Mouse (Mus musculus): ENCODE results near the gene Swsap1.
A peak's percentile ranks its signal among the peaks of the same experiment; 100 is the strongest.

Gene Swsap1

DNA sequence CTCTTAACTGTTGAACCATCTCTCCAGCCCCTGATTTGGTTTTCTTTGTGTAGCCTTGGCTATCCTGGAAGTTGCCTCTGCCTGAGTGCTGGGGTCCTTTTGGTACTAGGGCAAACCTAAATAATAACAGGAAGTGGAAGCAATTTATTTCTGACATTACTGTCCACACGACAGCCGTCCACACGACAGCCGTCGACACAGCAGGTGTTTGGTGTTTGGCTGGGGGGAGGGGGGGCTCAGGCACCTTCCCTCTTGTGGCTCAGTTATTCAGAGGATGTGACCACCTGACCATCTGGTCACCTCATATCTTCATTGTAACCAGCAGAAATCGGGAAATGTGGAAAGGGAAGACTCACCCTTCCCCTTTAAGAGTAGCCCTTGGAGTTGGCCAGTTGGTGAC lies 13.3 kb downstream of the Swsap1 start:
- no peak for DNase-seq

GRCm38 (mm10) chr9:21969304-21969703 lies 13.7 kb downstream of the Swsap1 start:
- DNase-seq = no peak

DNA sequence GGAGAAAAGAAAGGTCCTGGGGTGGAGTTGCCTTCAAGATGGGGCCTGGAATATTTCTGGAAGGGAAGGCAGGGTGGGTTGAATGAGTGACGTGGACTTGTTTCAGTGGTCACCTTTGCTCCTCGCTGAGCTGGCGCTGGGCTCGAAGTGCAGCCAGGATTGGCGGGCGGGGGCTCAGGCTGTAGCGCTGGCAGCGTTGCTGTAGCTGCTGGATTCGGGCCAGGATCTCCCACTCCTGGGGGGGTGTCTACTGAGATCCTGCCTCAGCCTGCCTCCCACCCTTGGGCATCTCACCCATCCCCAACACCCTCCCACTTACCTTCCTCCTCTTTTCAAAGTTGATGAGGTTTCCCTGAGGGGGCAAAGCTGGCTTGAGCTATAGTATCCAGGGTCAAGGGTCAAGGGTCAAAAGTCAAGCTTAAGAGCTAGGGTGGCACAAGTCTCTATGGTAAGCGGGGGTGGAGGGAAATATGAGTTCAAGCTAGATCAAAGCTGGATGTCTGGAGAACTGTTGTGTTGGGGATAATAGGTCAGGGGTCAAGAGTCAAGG lies 21.1 kb downstream of the Swsap1 start:
- DNase-seq = no peak

- DNase-seq = no peak
Measured at GRCm38 (mm10) chr9:21977331-21977730, 21.8 kb downstream of the Swsap1 start.

GRCm38 (mm10) chr9:21977972-21978371 lies 22.4 kb downstream of the Swsap1 start:
- peak; percentile 68 for DNase-seq

GRCm38 (mm10) chr9:21978398-21979128 lies 23.0 kb downstream of the Swsap1 start:
- no peak for DNase-seq

DNA sequence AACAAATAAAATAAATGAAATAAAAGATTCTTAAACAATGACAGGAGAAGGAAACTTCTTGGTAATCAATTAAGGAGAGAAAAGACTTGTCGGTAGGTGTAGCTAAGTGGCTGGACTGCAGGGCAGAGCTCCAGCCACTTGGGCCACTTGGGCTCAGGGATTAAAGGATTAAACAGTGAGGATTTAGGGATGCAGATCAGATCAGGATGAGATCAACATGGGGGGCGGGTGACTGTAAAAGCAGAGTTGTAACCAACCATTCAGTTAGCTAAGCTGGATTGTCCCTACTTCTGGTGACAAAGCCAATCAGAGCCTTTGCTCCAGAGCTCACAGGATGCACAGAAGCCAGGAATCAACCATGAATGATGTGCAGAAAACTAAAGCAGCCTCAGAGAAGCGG lies 28.4 kb downstream of the Swsap1 start:
- DNase-seq = no peak

DNA sequence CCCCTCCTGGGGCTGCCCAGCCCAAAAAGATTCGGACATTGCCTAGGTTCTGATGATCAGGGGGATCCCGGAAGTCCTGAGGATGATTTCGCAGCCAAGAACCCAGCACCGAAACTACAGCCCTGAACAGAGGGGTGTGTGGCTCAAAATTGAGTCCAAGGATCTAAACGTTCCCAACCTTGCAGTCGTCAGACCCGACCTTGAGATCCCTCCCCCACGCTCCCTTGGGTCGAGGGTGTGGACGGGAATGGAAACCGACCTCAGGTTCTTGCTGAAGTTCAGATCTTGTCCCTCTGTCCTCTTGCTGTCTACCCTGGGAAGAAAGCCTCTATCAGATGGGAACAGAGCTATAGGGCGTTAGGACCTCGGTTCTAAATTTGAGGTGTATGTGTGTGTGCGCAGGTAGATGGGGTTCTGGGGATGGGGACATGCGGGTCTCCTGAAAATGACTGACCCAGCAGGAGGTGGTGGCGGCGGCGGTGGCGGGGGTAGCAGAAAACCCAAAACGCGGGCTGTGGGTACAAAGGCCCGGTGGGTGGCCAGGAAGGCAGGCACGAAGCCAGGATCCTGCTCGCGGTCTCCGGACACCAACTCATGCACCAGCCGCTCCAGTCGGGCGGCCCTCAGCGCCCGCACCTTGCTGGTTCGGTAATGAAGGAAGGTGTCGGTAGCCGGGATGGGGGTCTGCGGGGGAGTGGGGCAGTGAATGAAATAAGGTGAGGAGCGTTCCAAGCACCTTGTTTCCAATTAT lies 32.2 kb downstream of the Swsap1 start:
- DNase-seq = peak; percentile 73

DNA sequence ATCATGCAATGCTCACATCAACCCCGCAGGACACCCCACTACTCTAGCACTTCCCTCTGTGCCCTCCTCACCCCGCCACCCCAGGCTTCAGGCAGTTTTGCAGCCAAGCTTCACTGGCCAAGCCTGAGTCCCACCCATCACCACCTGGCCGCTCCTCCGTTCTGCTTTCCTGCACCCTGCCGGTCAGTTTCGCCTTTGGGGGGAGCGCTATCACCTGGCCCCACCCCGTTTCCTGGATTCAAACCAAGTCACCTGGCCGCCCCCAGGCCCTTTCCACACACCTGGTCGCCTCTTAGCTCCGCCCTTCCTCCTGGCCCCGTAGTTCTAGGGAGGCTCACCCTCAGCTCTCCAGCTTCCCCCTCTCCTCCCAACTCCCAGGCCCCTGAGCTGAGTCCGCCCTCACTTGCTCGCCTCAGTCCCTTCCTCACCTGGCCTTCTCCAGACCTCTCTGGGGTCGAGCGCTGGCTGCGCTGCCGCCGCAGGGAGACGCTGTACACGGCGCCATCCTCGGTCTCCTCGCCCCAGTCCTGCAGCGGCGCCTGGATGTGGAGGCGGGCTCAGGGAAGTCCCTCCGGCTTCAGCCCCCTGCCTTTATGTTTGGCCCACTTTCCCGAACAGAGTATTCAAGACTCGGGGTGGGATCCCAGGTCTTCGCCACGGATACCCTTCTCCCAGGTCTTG lies 33.0 kb downstream of the Swsap1 start:
- peak; percentile 70 for DNase-seq

GRCm38 (mm10) chr9:21989230-21990110 lies 33.9 kb downstream of the Swsap1 start, which contains the start of gene Rgl3:
Gene Rgl3 (minus strand): TSS chr9:21989446.
- DNase-seq = peak; percentile 77

GRCm38 (mm10) chr9:21992227-21992626 lies 36.7 kb downstream of the Swsap1 start:
- DNase-seq = no peak

DNA sequence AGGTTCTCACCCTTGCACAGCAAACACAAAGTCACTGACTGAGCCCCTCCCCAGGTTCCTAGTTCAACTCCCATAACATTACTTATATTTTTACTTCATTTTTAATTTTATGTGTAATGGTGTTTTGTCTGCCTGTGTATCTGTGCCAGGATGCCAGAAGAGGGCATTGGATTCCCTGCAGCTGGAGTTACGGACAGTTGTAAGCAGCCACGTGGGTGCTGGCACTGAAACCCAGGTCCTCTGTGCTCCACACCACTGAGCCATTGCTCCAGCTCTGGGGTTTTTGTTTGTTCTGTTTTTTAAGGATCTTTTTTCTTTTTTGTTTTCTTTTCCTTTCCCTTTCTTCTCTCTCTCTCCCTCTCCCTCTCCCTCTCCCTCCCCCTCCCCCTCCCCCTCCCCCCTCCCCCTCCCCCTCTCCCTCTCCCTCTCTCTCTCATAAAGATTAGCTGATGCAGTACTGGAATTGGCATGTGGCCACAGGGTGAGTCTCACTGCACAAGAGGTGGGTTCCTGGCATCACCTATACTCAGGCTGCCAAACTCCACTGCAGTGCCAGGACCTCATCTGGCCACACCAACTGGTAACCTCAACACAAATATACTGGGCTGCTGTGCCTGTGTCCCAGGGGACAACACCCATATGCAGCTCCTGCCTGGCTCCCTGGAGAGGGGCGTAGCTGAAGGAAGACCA lies 40.8 kb downstream of the Swsap1 start:
- no peak for DNase-seq

DNA sequence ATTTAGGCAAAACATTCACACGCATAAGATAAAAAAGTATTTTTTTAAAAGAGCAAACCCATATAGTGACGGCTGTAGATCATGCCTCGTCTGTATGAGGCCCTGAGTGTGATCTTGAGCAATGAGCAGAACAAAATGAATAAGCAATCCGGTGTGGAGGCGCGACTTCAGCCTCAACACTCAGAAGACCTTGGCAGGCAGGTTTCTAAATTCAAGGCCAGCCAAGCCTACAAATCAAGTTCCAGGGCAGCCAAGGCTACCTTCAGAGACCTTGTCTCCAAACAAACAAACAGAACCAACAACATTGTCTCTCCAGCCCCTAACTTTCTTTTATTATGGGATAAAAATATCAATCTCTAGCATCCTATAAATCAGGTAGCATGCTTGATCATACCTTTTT lies 44.7 kb downstream of the Swsap1 start:
- no peak for DNase-seq

GRCm38 (mm10) chr9:22001633-22002032 lies 46.1 kb downstream of the Swsap1 start:
- DNase-seq = no peak

- peak; percentile 98 for DNase-seq
Measured at GRCm38 (mm10) chr9:22002194-22003162, 46.9 kb downstream of the Swsap1 start, which contains the start of the genes Ccdc151 and Prkcsh. Gene Ccdc151 (minus strand): TSS chr9:22002634. Gene Prkcsh (plus strand): TSS chr9:22002806.

DNA sequence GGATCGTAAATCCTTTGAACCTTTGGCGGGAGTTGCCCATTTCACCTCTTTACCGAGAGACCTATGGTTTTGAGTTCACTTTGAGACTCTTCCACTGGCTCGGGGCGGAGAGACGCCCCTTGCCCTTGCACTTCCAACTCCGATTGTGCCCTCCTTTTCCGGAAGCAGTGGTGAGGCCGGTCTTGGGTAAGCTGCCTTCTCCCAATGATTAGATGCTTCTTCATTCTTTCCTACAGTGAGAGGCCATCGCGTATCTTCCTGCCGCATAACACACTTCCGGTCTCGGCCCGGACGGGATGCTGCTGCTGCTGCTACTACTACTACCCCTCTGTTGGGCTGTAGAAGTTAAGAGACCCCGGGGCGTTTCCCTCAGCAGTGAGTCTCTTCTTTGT lies 47.6 kb downstream of the Swsap1 start:
- no peak for DNase-seq

- DNase-seq = no peak
Measured at GRCm38 (mm10) chr9:22004546-22004945, 49.0 kb downstream of the Swsap1 start.

All from cerebellum, adult 8-10 months (tissue).